32 mouse cellular contexts compared by ENCODE assay signal in genomic region chr13:77002628-77003027, GRCm38 (mm10).
DNase-seq lines count a peak whose midpoint lies in the region; ATAC-seq and TF ChIP-seq lines count a peak whose summit lies in the region.
"Had no signal": no experiment of that assay in that cellular context is flagged by ENCODE, and none has a peak within 500 bp of the region (broad histone marks: within the 10 kb centered on the region; RNA-seq: fewer than 3 reads in every experiment).

No protein-coding gene starts in this region.

- no peak overlapping the region for H3K9ac ChIP-seq in embryonic facial prominence, embryonic 15.5 days
- H3K9ac ChIP-seq in limb, embryonic 13.5 days = no peak overlapping the region
- no peak overlapping the region for H3K9ac ChIP-seq in liver, postnatal 0 days (replicated peaks)
- H3K9ac ChIP-seq: hindbrain, embryonic 12.5 days; liver, embryonic 12.5 days had no signal

- H3K4me1 ChIP-seq in embryonic facial prominence, embryonic 15.5 days = no peaks in the 10 kb centered on the region
- peaks cover 12% of the 10 kb centered on the region for H3K4me1 ChIP-seq in limb, embryonic 13.5 days
- no peaks in the 10 kb centered on the region for H3K4me1 ChIP-seq in liver, postnatal 0 days (ENCODE audit: insufficient read depth)
- H3K4me1 ChIP-seq: hindbrain, embryonic 12.5 days; liver, embryonic 12.5 days had no signal

- no peak for TF ChIP-seq CTCF in brain, embryonic 14.5 days (IDR thresholded peaks at IDR 0.05; ENCODE audit: borderline replicate concordance, extremely low read depth, insufficient read depth, insufficient read length)
- TF ChIP-seq CTCF in liver, postnatal 0 days (IDR thresholded peaks at IDR 0.05; ENCODE audit: low read depth) = no peak

- no peak overlapping the region for H3K4me3 ChIP-seq in embryonic facial prominence, embryonic 15.5 days (replicated peaks)
- H3K4me3 ChIP-seq in limb, embryonic 13.5 days = no peak overlapping the region
- no peak overlapping the region for H3K4me3 ChIP-seq in liver, postnatal 0 days (ENCODE audit: low read depth, low read length)
- H3K4me3 ChIP-seq: gastrocnemius, adult 2 months; hindbrain, embryonic 12.5 days; liver, embryonic 12.5 days had no signal

- no peaks in the 10 kb centered on the region for H3K27me3 ChIP-seq in embryonic facial prominence, embryonic 15.5 days
- H3K27me3 ChIP-seq in limb, embryonic 13.5 days = no peaks in the 10 kb centered on the region
- H3K27me3 ChIP-seq in liver, postnatal 0 days (ENCODE audit: insufficient read depth, low read length) = no peaks in the 10 kb centered on the region
- H3K27me3 ChIP-seq: CH12.LX; hindbrain, embryonic 12.5 days; liver, embryonic 12.5 days had no signal

- 28% methylated on average over 3 of the region's 3 CpGs for WGBS in embryonic facial prominence, embryonic 15.5 days
- 19% methylated on average over 3 of the region's 3 CpGs for WGBS in limb, embryonic 13.5 days
- 75% methylated on average over 3 of the region's 3 CpGs for WGBS in liver, postnatal 0 days (ENCODE audit: insufficient replicate concordance)

- TF ChIP-seq POLR2A in brain, embryonic 14.5 days (IDR thresholded peaks at IDR 0.05; ENCODE audit: borderline replicate concordance, extremely low read depth, insufficient read depth, insufficient read length, poor library complexity, severe bottlenecking) = no peak

- no peaks in the 10 kb centered on the region for H3K36me3 ChIP-seq in embryonic facial prominence, embryonic 15.5 days
- H3K36me3 ChIP-seq in limb, embryonic 13.5 days = no peaks in the 10 kb centered on the region
- H3K36me3 ChIP-seq in liver, postnatal 0 days (replicated peaks; ENCODE audit: insufficient read depth, low read length) = no peaks in the 10 kb centered on the region
- H3K36me3 ChIP-seq: hindbrain, embryonic 12.5 days; liver, embryonic 12.5 days had no signal

- H3K9me3 ChIP-seq in embryonic facial prominence, embryonic 15.5 days (replicated peaks) = no peaks in the 10 kb centered on the region
- no peaks in the 10 kb centered on the region for H3K9me3 ChIP-seq in limb, embryonic 13.5 days
- H3K9me3 ChIP-seq in liver, postnatal 0 days (ENCODE audit: low read length) = no peaks in the 10 kb centered on the region
- H3K9me3 ChIP-seq: hindbrain, embryonic 12.5 days; liver, embryonic 12.5 days had no signal

- no peak for TF ChIP-seq EP300 in liver, postnatal 0 days (IDR thresholded peaks at IDR 0.05; ENCODE audit: low read depth)

- no peak overlapping the region for H3K4me2 ChIP-seq in embryonic facial prominence, embryonic 15.5 days (replicated peaks)
- no peak overlapping the region for H3K4me2 ChIP-seq in limb, embryonic 13.5 days (replicated peaks)
- H3K4me2 ChIP-seq in liver, postnatal 0 days (ENCODE audit: low read depth, low read length) = no peak overlapping the region
- H3K4me2 ChIP-seq: hindbrain, embryonic 12.5 days; liver, embryonic 12.5 days had no signal

- peak; percentile 17 for DNase-seq in brain, embryonic 14.5 days (ENCODE audit: low read depth)
- peak; percentile 8 for DNase-seq in embryo, embryonic 11.5 days (ENCODE audit: low read depth, low spot score)
- no peak for DNase-seq in ovary, postnatal 10 days (ENCODE audit: low spot score)
- no peak for DNase-seq in liver, postnatal 0 days
- DNase-seq in adrenal gland, adult (ENCODE audit: inconsistent age in 2 of 2, low spot score in 1 of 2) = no peak
- DNase-seq in testis, postnatal 14 days (ENCODE audit: low spot score) = no peak
- DNase-seq: adrenal gland, postnatal 10 days; cerebellum, adult 11 months; cerebellum, adult 9-11 months; gastrocnemius, adult 2 months; kidney, adult 8-10 months; kidney, postnatal 4 days; layer of hippocampus, postnatal 36 days; left cerebral cortex, postnatal 4 days; lung, adult 2 months; lung, postnatal 10 days; midbrain, embryonic 14.5 days; retina, postnatal 1 day; right cerebral cortex, postnatal 14 days; spleen, adult 18-20 months; thymus, adult 2 months; thymus, postnatal 4 days had no signal

- ATAC-seq in embryonic facial prominence, embryonic 15.5 days (ENCODE audit: insufficient number of reproducible peaks, low FRiP score, low TSS enrichment, low read depth) = no peak
- ATAC-seq in limb, embryonic 13.5 days (ENCODE audit: low FRiP score, low read depth) = peak; percentile 64; the same call in 1 of the 2 replicates
- ATAC-seq in liver, postnatal 0 days = no peak
- ATAC-seq: forebrain, embryonic 14.5 days; intestine, embryonic 16.5 days; liver, embryonic 12.5 days had no signal

- H3K27ac ChIP-seq in embryonic facial prominence, embryonic 15.5 days (replicated peaks) = peak overlapping the region; percentile 35; the same call in 1 of the 2 replicates
- no peak overlapping the region for H3K27ac ChIP-seq in limb, embryonic 13.5 days
- H3K27ac ChIP-seq in liver, postnatal 0 days (ENCODE audit: low read depth) = no peak overlapping the region
- H3K27ac ChIP-seq: gastrocnemius, adult 2 months; hindbrain, embryonic 12.5 days; kidney, postnatal 0 days; liver, embryonic 12.5 days; macrophage; stomach, postnatal 0 days had no signal

Comparison
In these comparisons a context has a peak if more than half of its experiments do, and no peak if none do; other contexts are left out.
1. DNase-seq: peak in brain, embryonic 14.5 days (single experiment) and embryo, embryonic 11.5 days (single experiment); none in ovary, postnatal 10 days (single experiment), liver, postnatal 0 days (single experiment), adrenal gland, adult (0 of 2) and testis, postnatal 14 days (single experiment).